Mouse (Mus musculus) bone marrow, adult 2 months (tissue): ENCODE measurements around the gene Ccsap.

Experiments used
- CTCF ChIP-seq: fragments of 200-500 bp; IDR thresholded peaks from 2 replicates; pipeline ENCODE4 v1.5.1; 2011; ENCODE audit warnings: low read length, control low read depth; ENCODE audit not compliant: control insufficient read depth, insufficient read depth
- POLR2A ChIP-seq: fragments of 200-500 bp; IDR thresholded peaks from 2 replicates; pipeline ENCODE4 v1.6.1; 2011; ENCODE audit warnings: low read depth, mild to moderate bottlenecking, control low read depth, low read length, borderline replicate concordance; ENCODE audit not compliant: control insufficient read depth

GRCm38 (mm10) chr8:123800867-123801266 lies 59.1 kb downstream of the Ccsap start:
- TF ChIP-seq CTCF (no peak), POLR2A (no peak)
